Mouse (Mus musculus): ENCODE measurements around the gene Hapln3. TPM values are rescaled to one million over a fixed set of nuclear protein-coding genes. Genes with fewer than 3 reads are reported as not detected.
A peak's percentile ranks its signal among the peaks of the same experiment; 100 is the strongest.

Hapln3 gene
- polyA plus RNA-seq, 1 experiment from 2014 or later: 2.6 TPM

GRCm38 (mm10) chr7:79139328-79139824 is 8.6 kb upstream of the Hapln3 start:
- no peaks in the 10 kb centered on the region for H3K9me3 ChIP-seq
- H3K4me1 ChIP-seq (replicated peaks): no peaks in the 10 kb centered on the region
- H3K9ac ChIP-seq: no peak overlapping the region
- H3K27ac ChIP-seq: no peak overlapping the region
- WGBS: 70% methylated on average over 6 of the region's 6 CpGs
- H3K27me3 ChIP-seq (replicated peaks): no peaks in the 10 kb centered on the region
- ATAC-seq: no peak
- H3K4me2 ChIP-seq (replicated peaks): no peak overlapping the region
- peaks cover 13% of the 10 kb centered on the region; the same call in 1 of the 2 replicates for H3K36me3 ChIP-seq
- H3K4me3 ChIP-seq (replicated peaks): no peak overlapping the region

DNA sequence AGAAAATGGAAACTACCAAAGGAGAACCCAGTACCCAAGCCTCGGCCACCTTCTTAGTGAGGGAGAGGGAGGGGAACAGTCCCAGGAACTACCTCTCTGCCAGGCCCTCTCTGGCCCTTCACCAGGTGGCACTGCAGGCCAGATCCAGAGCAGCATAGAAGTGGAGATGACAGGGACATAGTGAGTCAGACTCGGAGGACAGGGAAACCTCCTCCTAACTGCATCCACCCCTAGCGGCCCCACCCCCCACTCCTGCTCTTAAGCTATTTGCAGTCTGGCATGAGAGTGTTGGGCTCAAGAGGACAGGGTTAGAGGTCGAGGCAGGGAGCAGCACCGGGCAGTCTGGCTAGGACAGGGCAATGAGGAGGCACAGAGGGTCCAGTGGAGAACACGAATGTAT is 2.6 kb upstream of the Hapln3 start:
- H3K4me1 ChIP-seq (replicated peaks): peaks cover 13% of the 10 kb centered on the region
- H3K27me3 ChIP-seq (replicated peaks): 0 out of 2 replicates have a peak, but pooled peaks cover 4% of the 10 kb centered on the region
- 28% methylated on average over 6 of the region's 6 CpGs for WGBS
- H3K4me3 ChIP-seq (replicated peaks): no peak overlapping the region
- peaks cover 11% of the 10 kb centered on the region; the same call in 1 of the 2 replicates for H3K36me3 ChIP-seq
- no peak overlapping the region for H3K27ac ChIP-seq
- H3K9ac ChIP-seq: no peak overlapping the region
- ATAC-seq: 0 out of 2 replicates have a peak, but pooled peaks have one; percentile 26
- no peak overlapping the region for H3K4me2 ChIP-seq (replicated peaks)
- no peaks in the 10 kb centered on the region for H3K9me3 ChIP-seq

DNA sequence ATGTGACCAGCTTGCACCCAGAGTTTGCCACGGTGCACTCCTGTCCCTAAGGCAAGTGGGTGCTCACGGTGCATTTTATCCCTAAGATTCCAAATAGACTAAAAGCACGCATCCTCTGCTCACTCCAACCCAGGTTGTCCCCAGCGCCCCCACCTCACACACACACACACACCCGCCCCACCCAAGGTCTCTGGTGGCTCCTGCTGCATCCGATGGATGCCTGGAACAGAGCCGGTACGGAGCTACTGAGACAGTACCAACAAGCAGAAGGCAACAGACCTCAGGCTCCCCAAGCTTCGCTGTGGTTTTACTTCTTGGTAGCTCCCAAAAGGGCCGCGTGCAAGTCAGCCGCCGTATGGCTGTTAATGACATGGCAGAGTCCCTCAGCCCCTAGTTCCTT is 433 bp downstream of the Hapln3 start:
- Histone ChIP-seq H3K9me3 (no peaks in the 10 kb centered on the region), H3K36me3 (peaks cover 4% of the 10 kb centered on the region; the same call in 1 of the 2 replicates), H3K9ac (peak overlapping the region; percentile 36), H3K27ac (no peak overlapping the region), H3K4me2 (replicated peaks) (peak overlapping the region; percentile 61), H3K4me1 (replicated peaks) (peaks cover 13% of the 10 kb centered on the region), H3K4me3 (replicated peaks) (peak overlapping the region; percentile 30), H3K27me3 (replicated peaks) (0 out of 2 replicates have a peak, but pooled peaks cover 4% of the 10 kb centered on the region)
- 17% methylated on average over 13 of the region's 13 CpGs for WGBS
- ATAC-seq: 0 out of 2 replicates have a peak, but pooled peaks have one; percentile 16

- Histone ChIP-seq H3K4me1 (replicated peaks) (peaks cover 13% of the 10 kb centered on the region), H3K4me2 (replicated peaks) (peak overlapping the region; percentile 61), H3K27ac (no peak overlapping the region), H3K9me3 (no peaks in the 10 kb centered on the region), H3K36me3 (peaks cover 2% of the 10 kb centered on the region; the same call in 1 of the 2 replicates), H3K4me3 (replicated peaks) (peak overlapping the region; percentile 30), H3K27me3 (replicated peaks) (0 out of 2 replicates have a peak, but pooled peaks cover 4% of the 10 kb centered on the region), H3K9ac (no peak overlapping the region)
- no peak for ATAC-seq
- 22% methylated on average over 8 of the region's 8 CpGs for WGBS
Measured at GRCm38 (mm10) chr7:79129883-79130282, 935 bp downstream of the Hapln3 start.

- ATAC-seq: no peak
- Histone ChIP-seq H3K27ac (no peak overlapping the region), H3K4me1 (replicated peaks) (no peaks in the 10 kb centered on the region), H3K4me2 (replicated peaks) (no peak overlapping the region), H3K9me3 (no peaks in the 10 kb centered on the region), H3K4me3 (replicated peaks) (no peak overlapping the region), H3K27me3 (replicated peaks) (no peaks in the 10 kb centered on the region), H3K36me3 (no peaks in the 10 kb centered on the region), H3K9ac (no peak overlapping the region)
- 78% methylated on average over 5 of the region's 5 CpGs for WGBS
Measured at GRCm38 (mm10) chr7:79123465-79123864, 7.4 kb downstream of the Hapln3 start.

DNA sequence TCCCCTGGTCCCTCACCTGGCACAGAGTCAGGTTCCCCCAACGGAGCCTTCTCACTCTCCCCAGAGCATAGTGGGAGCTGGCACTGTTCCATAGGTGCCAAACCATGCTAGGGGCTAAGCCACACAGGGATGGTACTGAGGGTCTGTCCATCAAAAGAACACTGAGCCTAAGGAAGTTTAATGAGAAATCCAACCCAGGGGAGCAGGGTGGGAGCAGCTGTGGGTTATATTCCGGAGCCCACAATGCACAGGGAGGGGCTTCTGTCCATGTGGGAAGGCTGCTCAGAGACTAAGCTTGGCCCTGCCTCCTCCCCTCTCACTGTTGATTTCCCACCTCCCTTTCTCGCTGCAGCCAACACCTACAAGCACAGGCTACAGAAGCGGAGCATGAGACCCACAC is 17.0 kb downstream of the Hapln3 start:
- Histone ChIP-seq H3K27me3 (replicated peaks) (no peaks in the 10 kb centered on the region), H3K4me3 (replicated peaks) (no peak overlapping the region), H3K9ac (no peak overlapping the region), H3K9me3 (no peaks in the 10 kb centered on the region), H3K36me3 (no peaks in the 10 kb centered on the region), H3K4me1 (replicated peaks) (no peaks in the 10 kb centered on the region), H3K27ac (no peak overlapping the region), H3K4me2 (replicated peaks) (no peak overlapping the region)
- ATAC-seq: no peak
- WGBS: 56% methylated on average over 4 of the region's 4 CpGs

GRCm38 (mm10) chr7:79096492-79096891 is 34.3 kb downstream of the Hapln3 start:
- Histone ChIP-seq H3K4me2 (replicated peaks) (no peak overlapping the region), H3K9me3 (no peaks in the 10 kb centered on the region), H3K4me3 (replicated peaks) (no peak overlapping the region), H3K4me1 (replicated peaks) (no peaks in the 10 kb centered on the region), H3K27me3 (replicated peaks) (no peaks in the 10 kb centered on the region), H3K9ac (no peak overlapping the region), H3K36me3 (no peaks in the 10 kb centered on the region), H3K27ac (no peak overlapping the region)
- 75% methylated on average over 5 of the region's 5 CpGs for WGBS
- ATAC-seq: no peak

DNA sequence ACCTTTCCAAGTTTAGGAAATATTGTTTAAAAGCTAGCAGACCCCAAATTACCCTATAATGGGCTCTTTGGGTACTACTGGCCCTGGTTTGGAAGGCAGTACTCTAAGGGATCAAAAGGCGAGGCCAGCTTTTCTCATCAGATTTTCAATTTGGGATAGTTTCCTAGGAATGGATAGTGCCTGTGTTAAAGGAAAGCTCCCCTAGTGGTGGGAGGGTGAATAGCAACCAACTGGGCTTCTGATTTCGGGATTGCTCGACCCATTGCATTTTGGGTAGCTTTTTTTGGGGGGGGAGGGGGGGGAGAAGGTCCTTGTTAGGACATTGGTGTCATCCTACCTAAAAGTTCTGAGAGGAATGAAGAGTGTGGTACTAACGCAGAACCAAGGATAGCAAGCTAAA is 41.7 kb downstream of the Hapln3 start:
- no peak overlapping the region for H3K9ac ChIP-seq
- no peak for ATAC-seq
- no peak overlapping the region for H3K4me2 ChIP-seq (replicated peaks)
- H3K27ac ChIP-seq: no peak overlapping the region
- WGBS: 79% methylated on average over 4 of the region's 4 CpGs
- no peaks in the 10 kb centered on the region for H3K27me3 ChIP-seq (replicated peaks)
- H3K4me1 ChIP-seq (replicated peaks): no peaks in the 10 kb centered on the region
- no peaks in the 10 kb centered on the region for H3K36me3 ChIP-seq
- H3K4me3 ChIP-seq (replicated peaks): no peak overlapping the region
- H3K9me3 ChIP-seq: no peaks in the 10 kb centered on the region

DNA sequence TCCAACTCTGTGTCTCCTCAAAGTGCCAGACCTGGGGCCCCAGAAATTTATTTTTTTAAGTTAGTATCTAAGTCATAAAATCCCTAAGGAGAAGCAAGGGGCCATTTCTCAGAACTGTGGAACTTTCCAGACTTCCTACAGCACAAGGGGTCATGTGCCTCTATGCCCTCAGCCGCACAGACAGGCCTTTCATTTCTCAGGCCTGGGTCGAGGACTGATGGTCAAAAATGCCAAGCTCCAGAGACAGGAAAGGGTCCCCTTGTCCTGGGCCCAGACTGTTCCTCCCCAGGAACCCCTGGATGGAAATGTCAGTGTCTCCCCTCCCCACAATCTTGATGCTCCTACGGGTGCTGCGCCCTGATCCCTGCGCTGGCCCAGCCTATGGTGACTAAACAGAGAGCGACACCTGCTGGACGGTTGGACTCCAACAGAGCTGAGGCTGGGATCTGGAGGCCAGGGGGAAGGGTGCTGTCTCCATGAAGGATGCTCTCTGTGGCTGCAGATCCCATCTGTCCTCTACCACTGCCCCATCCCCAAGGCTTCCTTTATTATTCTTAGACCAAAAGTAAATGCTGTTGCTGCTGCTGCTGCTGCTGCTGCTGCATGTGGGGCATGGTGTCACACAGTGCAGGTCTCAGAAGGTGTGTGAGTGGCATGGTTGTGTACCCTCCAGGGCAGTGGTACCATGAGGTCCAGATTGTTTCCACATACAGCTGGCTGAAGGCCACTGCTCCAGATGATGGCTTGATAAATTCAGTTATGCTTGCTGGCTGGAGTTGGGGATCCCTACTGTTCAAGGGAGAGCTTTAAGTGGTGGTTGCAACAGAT is 50.0 kb downstream of the Hapln3 start:
- 25% methylated on average over 7 of the region's 7 CpGs for WGBS
- no peaks in the 10 kb centered on the region for H3K27me3 ChIP-seq (replicated peaks)
- ATAC-seq: peak; percentile 67; the same call in 1 of the 2 replicates
- H3K27ac ChIP-seq: no peak overlapping the region
- no peak overlapping the region for H3K4me2 ChIP-seq (replicated peaks)
- H3K4me1 ChIP-seq (replicated peaks): no peaks in the 10 kb centered on the region
- no peak overlapping the region for H3K4me3 ChIP-seq (replicated peaks)
- no peaks in the 10 kb centered on the region for H3K36me3 ChIP-seq
- no peaks in the 10 kb centered on the region for H3K9me3 ChIP-seq
- no peak overlapping the region for H3K9ac ChIP-seq

- no peak overlapping the region for H3K9ac ChIP-seq
- no peaks in the 10 kb centered on the region for H3K9me3 ChIP-seq
- H3K27me3 ChIP-seq (replicated peaks): no peaks in the 10 kb centered on the region
- H3K4me3 ChIP-seq (replicated peaks): no peak overlapping the region
- no peaks in the 10 kb centered on the region for H3K4me1 ChIP-seq (replicated peaks)
- no peak overlapping the region for H3K27ac ChIP-seq
- 67% methylated on average over 3 of the region's 3 CpGs for WGBS
- H3K36me3 ChIP-seq: no peaks in the 10 kb centered on the region
- H3K4me2 ChIP-seq (replicated peaks): no peak overlapping the region
- no peak for ATAC-seq
Measured at GRCm38 (mm10) chr7:79079212-79079611, 51.6 kb downstream of the Hapln3 start.

- no peak for ATAC-seq
- Histone ChIP-seq H3K27ac (no peak overlapping the region), H3K27me3 (replicated peaks) (no peaks in the 10 kb centered on the region), H3K4me2 (replicated peaks) (no peak overlapping the region), H3K9ac (no peak overlapping the region), H3K4me3 (replicated peaks) (no peak overlapping the region), H3K4me1 (replicated peaks) (no peaks in the 10 kb centered on the region), H3K9me3 (no peaks in the 10 kb centered on the region), H3K36me3 (no peaks in the 10 kb centered on the region)
- 51% methylated on average over 4 of the region's 4 CpGs for WGBS
Measured at GRCm38 (mm10) chr7:79068231-79068630, 62.6 kb downstream of the Hapln3 start.

DNA sequence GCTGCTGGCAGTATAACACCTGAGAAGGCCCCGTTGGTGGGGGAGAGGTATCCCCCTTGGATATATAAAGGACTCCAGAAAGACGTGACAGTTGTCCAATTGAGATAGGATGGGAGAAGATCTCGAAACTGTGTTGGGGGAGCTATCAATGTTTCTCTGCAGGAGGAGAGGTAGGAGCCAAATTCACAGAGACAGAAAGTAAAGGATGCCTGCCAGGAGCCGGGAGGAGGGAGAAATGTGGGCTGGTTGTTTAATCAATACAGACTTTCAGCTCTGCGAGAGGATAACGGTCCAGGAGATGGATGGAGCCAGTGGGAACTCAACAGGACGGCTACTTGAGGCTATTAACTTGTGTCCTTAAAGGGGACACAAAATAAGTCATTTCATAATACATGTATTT is 63.4 kb downstream of the Hapln3 start:
- Histone ChIP-seq H3K9me3 (no peaks in the 10 kb centered on the region), H3K9ac (no peak overlapping the region), H3K27me3 (replicated peaks) (no peaks in the 10 kb centered on the region), H3K27ac (no peak overlapping the region), H3K4me3 (replicated peaks) (no peak overlapping the region), H3K36me3 (no peaks in the 10 kb centered on the region), H3K4me2 (replicated peaks) (no peak overlapping the region), H3K4me1 (replicated peaks) (no peaks in the 10 kb centered on the region)
- WGBS: 56% methylated on average over 7 of the region's 7 CpGs
- ATAC-seq: no peak

Data from intestine, embryonic 15.5 days (tissue).